Mouse (Mus musculus) urinary bladder, postnatal 10 days (tissue): Measurements from ENCODE around the gene Prss50.

Source experiments
- DNase-seq: peaks from one replicate; pipeline ENCODE4 v3.0.0; 2022; ENCODE audit warnings: low spot score

Gene Prss50

DNA sequence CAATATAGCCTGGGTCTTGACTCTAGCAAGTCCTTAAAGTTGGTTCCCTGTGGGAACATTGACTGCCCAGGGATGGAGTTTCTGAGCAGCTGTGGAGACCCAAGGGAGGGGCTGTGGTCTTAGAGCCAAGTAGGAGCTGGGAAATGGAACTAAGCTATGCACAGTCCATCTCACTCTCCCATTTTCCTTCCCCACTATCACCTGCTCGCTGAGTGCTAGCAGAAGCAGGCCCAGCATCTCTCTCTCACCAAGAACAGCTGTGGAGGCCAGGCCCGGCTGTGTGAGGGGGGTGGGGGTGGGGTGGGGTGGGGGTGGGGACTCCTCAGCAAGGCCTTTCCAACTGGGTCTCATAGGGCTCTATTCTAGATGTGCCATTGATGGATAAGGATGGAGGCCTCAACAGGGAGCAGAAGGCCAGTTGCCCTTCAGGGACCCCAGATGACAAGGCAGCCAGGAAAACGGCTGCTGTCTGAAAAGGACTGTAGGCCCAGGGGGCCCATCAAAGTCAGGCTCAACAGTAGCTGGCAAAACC, 17.0 kb downstream of the Prss50 start:
- DNase-seq = no peak

DNA sequence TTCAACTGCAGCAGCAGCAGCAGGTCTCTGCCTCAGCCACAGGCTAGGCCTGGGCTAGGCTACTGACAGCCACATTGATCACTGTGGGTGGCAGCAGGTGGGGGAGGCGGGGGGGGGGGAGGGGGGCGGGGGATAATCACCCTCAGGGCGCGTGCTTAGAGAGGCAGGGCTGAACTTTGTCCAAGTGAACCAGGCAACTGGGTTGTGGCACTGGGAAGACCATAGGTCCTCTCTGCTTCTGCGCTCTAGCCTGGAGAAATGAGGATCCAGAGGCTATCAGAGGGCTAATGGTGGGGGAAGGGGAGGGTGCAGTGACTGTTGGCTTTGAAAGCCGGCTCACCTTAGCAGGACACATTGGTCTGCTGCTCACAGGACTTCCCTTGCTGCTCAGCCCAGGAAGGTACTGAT, 17.5 kb downstream of the Prss50 start:
- DNase-seq = no peak

DNA sequence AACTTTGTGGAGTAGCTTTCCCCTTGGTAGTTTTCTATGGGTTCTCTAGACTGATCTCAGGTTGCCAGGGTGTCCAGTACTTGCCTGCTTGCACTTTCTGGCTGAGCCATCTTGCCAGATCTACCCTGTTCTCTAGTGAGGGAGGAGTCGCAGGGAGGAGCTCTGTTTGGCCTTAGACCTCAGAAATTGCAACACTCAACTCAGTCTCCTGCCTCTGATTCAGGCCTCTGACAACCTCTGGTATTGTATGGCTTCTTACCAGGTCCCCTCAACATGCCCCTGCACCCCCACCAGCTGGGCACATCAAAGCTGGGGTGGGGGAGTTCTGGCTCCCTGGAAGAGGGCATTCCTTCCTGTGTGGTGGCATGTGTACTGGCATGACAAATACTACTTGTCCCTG, 19.6 kb downstream of the Prss50 start:
- no peak for DNase-seq

DNA sequence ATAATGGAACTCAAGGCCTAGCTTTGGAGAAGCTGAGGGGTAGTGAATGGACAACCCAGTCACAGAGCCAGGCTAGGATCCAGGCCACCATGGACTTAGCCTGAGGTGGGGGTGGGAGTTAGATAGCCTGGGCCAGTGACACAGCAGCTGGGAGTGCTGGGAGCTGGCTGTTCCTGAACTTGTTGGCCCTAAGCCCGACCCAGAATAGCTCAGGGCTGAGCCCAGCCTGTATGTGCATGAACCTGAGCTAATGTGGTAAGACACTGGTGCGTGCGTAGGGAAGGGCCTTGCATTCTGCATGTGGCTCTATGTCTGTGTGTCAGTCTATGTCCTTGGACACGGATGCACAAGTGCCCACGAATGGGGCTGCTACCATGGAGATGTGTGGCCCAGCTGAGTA, 20.1 kb downstream of the Prss50 start:
- no peak for DNase-seq

DNA sequence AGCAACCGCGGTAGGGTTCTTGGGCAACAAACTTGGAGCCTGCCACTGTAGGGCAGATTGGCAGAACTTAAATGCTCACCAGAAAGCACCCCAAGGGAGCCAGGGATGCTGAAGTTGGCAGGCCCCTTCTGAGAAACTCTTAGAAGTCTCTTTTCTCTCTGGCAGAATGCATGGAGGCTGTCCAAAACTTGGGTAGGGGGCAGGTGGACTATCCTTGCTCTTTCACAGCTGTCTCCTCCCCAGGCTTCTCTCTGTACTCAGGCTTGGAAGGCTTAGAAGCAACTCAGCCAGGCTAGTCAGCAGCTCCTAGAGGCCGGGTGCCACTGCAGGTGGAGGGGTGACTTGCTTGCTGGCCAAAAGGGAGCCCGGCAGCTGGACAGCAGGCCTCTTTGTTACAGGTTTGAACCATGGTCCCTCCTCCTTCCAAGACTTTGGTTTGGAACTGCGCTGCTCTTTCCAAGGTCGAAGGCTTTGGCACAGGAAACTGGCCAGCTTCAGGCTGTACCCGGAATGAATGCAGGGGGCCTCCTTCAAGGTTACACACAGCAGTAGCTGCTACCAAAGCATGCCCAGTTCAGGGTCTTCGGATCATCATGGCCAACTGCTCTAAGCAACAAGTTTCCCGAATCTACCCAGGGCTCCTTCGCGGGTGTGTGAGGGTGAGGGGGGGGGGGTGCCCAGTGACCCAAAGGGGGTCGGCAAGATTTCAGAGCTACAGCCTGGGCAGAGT, 21.6 kb downstream of the Prss50 start, which contains the start of gene Als2cl:
Gene Als2cl (plus strand): TSS at position 680 of the 730 bp plus-strand sequence.
- DNase-seq = no peak

DNA sequence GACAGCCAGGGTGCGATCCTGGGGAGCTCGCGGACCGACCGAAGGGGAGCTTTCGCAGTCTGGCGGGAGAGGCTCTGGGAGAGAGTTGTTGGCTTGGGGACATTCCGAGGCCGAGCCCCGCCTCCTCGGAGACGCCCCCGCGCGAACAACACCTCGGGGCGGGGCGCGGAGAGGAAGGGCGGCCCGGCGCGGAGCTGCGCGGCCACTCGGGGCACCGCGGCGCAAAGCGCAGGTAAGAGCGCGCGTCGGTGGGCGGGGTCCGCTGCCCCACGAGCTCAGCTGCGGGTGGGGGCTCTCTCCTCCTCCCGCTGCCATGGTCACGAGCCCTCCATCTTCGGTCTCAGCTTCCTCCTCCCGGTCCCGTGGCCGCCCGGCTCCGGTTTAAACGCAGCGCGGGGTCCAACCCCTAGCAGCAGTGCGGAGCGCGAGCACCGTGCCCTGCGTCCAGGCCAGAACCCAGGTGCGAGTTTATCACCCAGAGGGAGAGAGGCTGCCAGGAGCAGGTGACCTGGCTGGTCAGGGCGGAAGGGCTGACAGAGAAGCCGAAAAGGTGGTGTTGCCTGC, 22.3 kb downstream of the Prss50 start, which contains the start of gene Tmie:
Gene Tmie (minus strand): TSS at position 116 of the 564 bp plus-strand sequence.
- DNase-seq = no peak

DNA sequence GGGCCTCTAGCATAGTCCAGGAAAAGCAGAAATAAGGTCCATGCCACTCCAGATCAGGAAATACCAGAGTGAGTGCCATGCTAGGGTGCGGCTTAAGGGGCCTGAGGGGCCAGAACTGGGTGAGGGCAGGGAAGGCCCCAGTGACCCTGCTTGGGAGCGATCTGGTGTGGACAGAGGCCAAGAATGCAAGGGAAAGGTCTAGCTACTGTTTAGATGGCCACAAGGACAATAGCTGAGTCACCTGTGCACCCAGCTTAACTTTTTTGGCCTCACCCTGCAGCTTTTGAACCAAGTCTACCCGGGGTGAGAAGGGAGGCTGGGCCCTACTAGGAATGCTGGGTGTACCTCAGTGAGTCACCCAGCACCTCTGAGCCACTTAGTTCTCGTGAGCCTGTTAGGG, 23.0 kb downstream of the Prss50 start:
- no peak for DNase-seq

DNA sequence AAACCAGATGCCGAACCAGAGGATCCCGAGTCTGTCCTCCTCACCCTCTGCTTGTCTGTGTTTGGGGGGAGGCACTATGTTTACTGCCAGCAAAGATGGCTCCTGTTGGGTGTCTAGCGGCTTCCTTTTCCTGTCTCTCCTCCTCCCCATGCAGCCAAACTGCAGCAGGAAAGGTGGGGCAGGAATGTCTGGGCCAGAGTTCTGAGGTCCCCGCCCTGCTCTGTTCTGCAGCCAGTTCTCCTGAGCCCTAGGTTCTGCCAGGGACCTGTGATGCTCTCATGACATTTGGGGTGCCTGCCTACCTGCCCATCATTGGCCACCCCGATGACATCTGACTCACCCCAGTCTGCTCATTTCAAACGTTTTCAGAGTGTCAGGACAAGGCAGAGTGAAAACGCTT, 24.2 kb downstream of the Prss50 start:
- no peak for DNase-seq

DNA sequence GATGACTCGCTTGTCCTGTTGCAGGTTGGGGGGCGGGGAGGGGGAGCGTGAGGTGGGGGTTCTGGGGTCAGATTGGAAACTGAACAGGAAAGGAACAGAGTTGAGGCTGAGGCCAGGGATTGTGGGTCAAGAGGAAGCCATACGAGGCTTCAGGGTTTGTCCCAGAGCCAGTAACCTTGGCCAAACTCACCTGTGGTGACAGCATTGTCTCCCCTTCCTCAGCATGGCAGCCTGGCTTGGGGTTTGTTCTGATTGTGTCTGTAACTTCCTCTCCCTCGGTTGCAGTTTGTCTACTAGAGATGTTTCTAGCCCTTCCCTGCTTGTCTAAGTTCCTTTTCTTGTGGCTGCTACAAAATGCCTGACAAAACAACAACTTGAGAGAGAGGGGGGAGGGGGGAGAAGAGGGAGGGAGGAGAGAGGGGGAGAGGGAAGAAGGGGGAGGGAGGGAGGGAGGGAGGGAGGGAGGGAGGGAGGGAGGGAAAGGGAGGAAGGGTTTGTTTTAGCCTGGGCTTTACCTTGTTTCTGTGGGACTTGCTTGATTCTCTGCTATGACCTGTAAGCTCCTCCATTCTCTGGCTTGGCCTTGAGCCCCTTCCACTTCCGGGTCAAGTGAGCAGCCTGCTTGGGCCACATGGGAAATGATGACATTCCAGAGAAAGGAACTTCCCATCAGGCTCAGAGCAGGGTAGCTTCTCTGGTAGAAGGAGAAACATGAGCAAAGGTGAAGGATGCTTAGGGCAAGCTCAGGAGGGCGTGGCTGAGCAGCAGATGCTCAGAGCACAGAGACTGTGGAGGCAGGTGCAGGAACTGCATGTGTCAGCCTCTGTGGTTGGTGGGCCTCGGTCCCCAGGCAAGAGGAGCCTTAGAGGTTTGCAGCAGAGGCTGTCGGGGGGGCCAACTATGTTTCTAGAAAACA, 29.9 kb downstream of the Prss50 start:
- no peak for DNase-seq

DNA sequence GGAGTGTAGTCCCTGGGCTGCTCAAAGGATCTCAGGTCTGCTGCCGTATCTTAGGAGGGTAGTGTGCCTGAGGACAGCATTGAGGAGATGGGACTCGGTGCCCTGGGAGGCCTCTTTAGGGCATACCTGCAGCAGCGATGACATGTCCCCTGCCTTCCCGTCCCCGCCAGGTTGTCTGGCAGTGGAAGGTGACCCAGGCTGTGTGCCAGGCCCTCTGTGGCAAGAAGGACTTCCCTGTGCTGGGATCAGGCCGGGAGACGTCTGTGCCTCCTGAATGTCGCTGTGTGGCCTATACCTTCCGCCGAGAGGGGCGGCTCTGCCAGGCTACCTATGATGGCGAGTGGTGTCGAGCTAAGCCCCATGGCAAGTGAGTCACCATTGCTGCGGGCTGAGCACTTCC, 31.2 kb downstream of the Prss50 start:
- no peak for DNase-seq

DNA sequence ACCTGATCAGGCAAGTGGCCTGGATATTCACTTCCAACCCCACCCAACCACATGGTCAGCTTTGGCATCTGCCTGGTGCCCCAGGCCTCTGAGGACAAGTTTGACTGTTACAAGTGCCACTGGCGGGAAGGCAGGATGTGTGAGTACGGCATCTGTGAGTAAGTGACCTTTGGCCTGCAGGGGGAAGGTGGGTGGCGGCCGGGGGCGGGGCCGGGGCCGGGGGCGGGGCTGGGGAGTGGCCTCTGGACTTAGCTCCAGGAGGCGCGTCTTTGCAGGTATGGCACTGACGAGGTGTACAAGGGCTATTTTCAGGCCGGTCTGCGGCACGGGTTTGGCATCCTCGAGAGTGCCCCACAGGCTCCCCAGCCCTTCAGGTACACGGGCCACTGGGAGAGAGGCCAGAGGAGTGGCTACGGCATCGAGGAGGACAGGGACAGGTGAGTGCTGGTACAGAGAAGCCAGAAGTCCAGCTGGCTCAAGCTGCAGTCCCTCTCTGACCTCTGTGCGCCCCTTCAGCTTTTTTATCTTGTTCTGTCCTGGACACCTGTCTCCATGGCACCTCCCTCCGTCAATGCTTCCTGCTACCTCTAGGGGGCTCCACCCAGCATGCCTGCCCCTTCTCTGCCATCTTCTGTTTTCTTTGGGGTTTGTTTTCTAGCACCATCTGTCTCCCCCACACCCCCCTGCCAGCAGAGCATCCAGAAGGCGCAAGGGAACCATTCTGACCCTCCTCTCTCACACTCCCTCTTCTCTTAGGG, 32.4 kb downstream of the Prss50 start:
- no peak for DNase-seq

DNA sequence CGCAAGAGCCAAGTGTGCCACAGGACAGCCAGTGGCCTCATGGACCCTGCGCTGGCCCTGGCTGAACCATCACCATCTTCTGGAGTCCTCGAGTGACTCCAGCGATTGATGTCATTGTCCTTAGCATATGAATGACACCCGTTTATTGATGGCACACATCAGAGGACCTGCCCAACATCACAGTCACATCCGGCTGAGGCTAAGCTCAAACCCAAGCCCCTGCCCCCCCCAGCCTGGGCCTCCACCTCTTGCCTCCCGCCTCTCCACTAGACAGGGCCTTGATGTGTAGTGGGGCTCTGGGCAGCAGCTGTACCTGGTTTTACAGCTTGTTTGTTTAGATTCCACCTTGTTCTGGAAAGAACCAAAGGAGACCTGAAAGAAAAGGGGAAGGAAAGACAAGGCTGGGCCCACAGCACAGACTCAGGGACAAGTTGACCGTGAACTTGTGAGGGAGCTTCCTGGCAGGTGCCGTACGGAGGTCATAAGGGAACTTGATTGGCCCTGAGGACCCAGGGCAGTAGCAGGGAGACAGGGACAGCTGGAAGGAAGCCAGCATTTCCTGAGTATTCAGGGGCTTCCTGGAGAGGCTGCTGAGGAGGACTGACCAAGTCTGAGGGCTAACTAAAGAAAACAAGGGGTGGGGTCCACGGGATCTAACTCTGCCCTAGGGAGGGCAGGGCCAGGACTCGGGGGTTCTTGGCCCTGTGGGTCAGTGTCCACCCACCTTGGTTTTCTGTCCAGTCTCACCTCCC, 33.5 kb downstream of the Prss50 start:
- DNase-seq = no peak

DNA sequence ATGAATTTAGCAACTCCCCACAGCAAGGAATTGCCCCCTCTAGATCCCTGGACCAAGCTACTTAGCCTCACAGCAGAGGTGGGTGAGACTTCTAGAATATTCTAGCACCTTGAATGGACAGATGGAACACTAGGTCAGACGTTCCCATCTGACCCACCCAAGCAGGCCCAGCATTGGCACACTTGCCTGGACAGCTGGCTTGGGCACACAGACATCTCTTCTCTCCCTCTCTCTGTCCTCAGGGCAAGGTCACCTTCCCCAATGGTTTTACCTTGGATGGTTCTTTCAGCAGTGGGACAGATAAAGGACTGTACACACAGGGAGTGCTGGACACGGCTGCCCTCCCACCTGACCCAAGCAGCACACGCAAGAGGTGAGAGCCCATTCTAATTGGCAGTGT, 34.8 kb downstream of the Prss50 start:
- no peak for DNase-seq

DNA sequence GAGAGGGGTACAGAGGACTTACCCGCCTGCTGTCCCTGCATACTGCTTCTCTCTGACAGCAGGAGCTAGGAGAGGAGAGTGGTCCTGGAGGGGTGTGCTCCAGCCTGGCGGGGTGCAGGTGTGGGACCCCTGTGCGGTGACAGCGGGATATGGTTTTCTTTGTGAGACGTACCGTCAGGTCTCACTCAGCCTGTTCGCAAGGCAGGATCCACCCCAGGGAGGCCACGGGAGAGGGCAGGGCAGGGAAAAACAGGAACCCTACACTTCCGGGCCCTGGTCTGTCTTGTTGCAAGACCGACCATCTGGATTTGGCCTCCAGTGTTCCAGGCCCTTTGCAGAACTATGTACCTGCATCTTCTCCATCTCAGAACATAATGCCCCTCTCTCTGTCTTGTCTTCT, 35.7 kb downstream of the Prss50 start:
- DNase-seq = no peak

DNA sequence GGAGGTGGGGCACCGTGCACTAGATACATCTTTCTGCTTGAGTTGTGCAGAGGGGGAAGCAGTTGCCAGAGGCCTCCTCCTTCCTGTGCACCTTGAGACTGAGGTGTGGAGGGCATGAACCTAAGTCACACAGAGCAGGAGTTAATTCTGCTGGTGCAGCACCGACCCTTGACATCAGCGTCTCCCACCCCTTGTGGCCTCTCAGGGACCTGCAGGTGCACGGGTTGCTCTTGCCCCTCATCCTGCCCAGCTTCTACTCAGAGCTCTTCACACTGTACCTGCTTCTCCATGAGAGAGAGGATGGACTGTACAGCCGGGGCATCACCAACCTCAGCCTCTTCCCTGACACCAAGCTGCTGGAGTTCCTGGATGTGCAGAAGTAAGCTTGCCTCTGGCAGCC, 37.7 kb downstream of the Prss50 start:
- no peak for DNase-seq

DNA sequence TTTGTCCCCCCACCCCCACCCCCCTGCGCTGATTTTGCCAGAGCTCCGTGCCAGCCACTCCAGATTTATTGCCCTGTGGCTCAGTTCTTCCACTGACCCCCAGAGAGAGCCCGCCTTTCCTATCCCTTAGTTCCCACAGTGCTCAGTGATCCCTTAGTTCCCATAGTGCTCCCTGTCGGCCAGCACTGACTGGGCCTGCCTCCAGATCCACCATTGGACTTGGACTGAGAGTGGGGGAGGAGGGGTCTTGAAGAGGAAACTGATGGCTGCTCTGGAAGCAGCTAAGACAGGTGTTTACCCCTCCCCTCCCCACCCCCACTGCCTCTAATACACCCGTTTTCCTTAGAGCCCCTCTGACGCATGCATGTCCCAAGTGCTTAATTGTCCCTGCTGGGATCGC, 38.2 kb downstream of the Prss50 start:
- no peak for DNase-seq

DNA sequence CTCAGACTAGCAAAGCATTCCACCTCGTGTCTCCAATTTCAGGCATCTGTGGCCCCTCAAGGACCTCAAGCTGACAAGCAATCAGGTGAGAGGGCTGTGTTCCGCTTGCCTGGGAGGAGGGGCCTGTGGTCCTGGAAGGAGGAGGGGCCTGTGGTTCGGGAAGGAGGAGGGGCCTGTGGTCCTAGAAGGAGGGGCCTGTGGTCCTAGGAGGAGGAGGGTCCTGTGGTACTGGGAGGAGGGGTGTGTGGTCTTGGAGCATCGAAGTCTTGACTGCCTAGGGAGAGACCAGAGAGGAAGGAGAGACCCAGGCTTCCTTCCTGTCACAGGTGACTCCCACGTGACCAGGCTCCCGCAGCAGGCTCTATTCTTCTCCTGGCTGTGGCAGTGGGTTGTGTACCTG, 38.8 kb downstream of the Prss50 start:
- DNase-seq = no peak

DNA sequence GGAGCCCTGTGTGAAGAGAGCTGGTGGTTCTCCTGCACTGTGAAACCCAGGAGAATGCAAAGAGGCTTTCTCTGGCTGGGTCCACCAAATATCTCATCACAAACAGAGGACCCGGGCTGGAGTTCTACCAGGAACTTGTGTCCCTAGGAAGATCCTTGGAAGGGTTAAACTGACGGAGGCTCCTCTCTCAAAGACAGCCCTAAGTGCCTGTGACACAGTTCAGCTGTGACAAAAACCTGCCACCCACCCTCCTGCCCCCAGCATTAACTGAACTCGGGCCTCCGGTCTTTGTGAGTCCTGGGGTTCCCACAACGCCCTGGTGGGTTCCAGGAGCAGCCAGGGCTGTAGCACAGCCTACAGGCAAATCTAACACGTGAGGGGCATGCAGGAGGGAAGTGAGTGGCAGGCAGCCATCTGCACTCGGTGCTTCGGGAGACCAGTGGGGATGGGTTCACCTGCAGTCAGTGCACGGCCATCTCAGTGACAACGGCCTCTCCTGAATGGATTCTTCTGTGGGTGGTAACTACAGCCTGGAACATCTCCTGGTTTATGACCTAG, 41.8 kb downstream of the Prss50 start:
- DNase-seq = no peak

DNA sequence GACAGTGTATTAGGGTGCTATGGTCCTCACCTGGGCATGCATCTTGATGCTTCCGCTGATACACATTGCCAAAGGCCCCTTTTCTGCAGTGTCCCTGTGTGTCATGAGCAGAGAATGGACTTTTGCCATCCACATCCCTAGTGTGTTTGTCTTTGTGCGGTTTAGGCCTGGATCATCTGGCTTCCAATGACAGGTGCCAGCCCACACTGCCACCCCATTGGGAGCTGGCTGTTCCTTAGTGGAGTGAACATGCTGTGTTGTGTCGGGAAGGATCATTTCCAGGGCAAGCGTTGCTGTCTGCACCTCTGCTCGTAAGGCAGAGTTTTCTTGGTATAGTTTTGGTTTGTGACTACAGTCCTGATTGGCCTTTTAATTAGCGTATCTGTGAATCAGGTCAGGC, 43.4 kb downstream of the Prss50 start:
- no peak for DNase-seq

DNA sequence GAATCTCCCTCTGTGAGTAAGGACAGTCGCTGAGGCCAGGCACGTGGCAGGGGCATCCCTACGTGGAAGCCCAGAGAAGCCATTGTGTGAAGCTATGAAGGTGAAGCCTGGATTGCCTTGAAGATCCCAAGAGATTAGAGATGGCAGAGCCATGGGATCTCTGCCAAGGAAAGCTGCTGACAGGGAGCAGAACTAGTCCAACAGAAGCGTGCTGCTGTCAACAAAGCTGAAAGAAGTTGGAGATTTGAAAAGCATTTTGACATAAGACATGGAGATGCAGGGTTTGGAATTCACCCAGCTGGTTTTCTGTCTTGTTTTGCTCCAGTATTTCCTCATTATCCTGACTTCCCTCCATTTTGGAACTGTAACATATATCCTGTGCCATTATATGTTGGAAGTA, 44.5 kb downstream of the Prss50 start:
- DNase-seq = no peak
